Mouse (Mus musculus) forebrain, embryonic 14.5 days (tissue): ENCODE data around the gene Jakmip3. TPM values are rescaled to one million over a fixed set of nuclear protein-coding genes. Genes with fewer than 3 reads are reported as not detected.
A peak's percentile ranks its signal among the peaks of the same experiment; 100 is the strongest.

Source experiments
- ATAC-seq: fragments of 200-750 bp; cut with Nextera tagmentation; 2 replicates; pipeline ENCODE4 v1.8.0; 2017; ENCODE audit warnings: mild to moderate bottlenecking, moderate library complexity
- DNase-seq: peaks from one replicate; pipeline ENCODE4 v3.0.0-alpha.2; 2015; ENCODE audit warnings: low spot score
- H3K27ac ChIP-seq: fragments of 300-500 bp; sonication (generic); 2 replicates; pipeline ENCODE4 v1.5.1; 2014; ENCODE audit warnings: low read depth, mild to moderate bottlenecking, control low read depth, low read length, moderate library complexity
- H3K27me3 ChIP-seq: fragments of 300-500 bp; sonication (generic); replicated peaks from 2 replicates; pipeline ENCODE4 v1.6.1; 2014; ENCODE audit warnings: low read length, control low read depth, mixed read lengths; ENCODE audit not compliant: control insufficient read depth, insufficient read depth
- H3K36me3 ChIP-seq: fragments of 300-500 bp; sonication (generic); 2 replicates; pipeline ENCODE4 v1.6.1; 2014; ENCODE audit warnings: low read length, control low read depth; ENCODE audit not compliant: control insufficient read depth, insufficient read depth
- H3K4me1 ChIP-seq: fragments of 300-500 bp; sonication (generic); 2 replicates; pipeline ENCODE4 v1.6.1; 2014; ENCODE audit warnings: antibody characterized with exemption, low read length, control low read depth; ENCODE audit not compliant: control insufficient read depth, insufficient read depth
- H3K4me2 ChIP-seq: fragments of 300-500 bp; sonication (generic); 2 replicates; pipeline ENCODE4 v1.6.1; 2014; ENCODE audit warnings: mild to moderate bottlenecking, control low read depth, low read length
- H3K4me3 ChIP-seq: fragments of 300-500 bp; sonication (generic); 2 replicates; pipeline ENCODE4 v1.5.1; 2014; ENCODE audit warnings: low read depth, low read length, control low read depth
- H3K9ac ChIP-seq: fragments of 300-500 bp; sonication (generic); 2 replicates; pipeline ENCODE4 v1.6.1; 2014; ENCODE audit warnings: mild to moderate bottlenecking, low read length, control low read depth, moderate library complexity
- H3K9me3 ChIP-seq: fragments of 300-500 bp; sonication (generic); replicated peaks from 2 replicates; pipeline ENCODE4 v1.6.1; 2016; ENCODE audit warnings: low read length, control low read depth, mixed read lengths; ENCODE audit not compliant: control insufficient read depth
- WGBS: fragments of 180-500 bp; shearing (Covaris S2); extraction: QIAGEN DNeasy Blood & Tissue Kit; methylation state at CpG from one replicate; pipeline ENCODE4 v1.1.7; 2014; 5-methylcytosine and 5-hydroxymethylcytosine counted together
- polyA plus RNA-seq: library from polyadenylated mRNA; unstranded; fragments of >200 nt; fragmentation: Nextera tagmentation; extraction: Ambion mirVana; gene quantifications from 2 replicates; pipeline ENCODE4 v1.2.1, GENCODE M21; 2014

Jakmip3 gene
- polyA plus RNA-seq, 1 experiment from 2014 or later: 2.4 TPM

- no peak overlapping the region for H3K4me3 ChIP-seq
- H3K4me1 ChIP-seq: peaks cover 11% of the 10 kb centered on the region
- no peaks in the 10 kb centered on the region for H3K36me3 ChIP-seq
- H3K9ac ChIP-seq: no peak overlapping the region
- H3K27me3 ChIP-seq: no peaks in the 10 kb centered on the region
- no peak; the same call in 1 of the 2 replicates for ATAC-seq
- no peak for DNase-seq
- WGBS: 29% methylated on average over 6 of the region's 6 CpGs
- no peak overlapping the region; the same call in 1 of the 2 replicates for H3K27ac ChIP-seq
- no peaks in the 10 kb centered on the region for H3K9me3 ChIP-seq
- no peak overlapping the region for H3K4me2 ChIP-seq
Observed at GRCm38 (mm10) chr7:139130361-139130760, 189.8 kb downstream of the Jakmip3 start.

GRCm38 (mm10) chr7:139131538-139131937 is 191.0 kb downstream of the Jakmip3 start:
- DNase-seq: no peak
- Histone ChIP-seq H3K36me3 (no peaks in the 10 kb centered on the region), H3K9ac (no peak overlapping the region), H3K9me3 (no peaks in the 10 kb centered on the region), H3K27me3 (no peaks in the 10 kb centered on the region), H3K4me1 (peaks cover 11% of the 10 kb centered on the region), H3K27ac (no peak overlapping the region), H3K4me3 (no peak overlapping the region), H3K4me2 (no peak overlapping the region)
- 44% methylated on average over 8 of the region's 8 CpGs for WGBS
- no peak for ATAC-seq

- Histone ChIP-seq H3K4me2 (no peak overlapping the region), H3K36me3 (no peaks in the 10 kb centered on the region), H3K27ac (no peak overlapping the region), H3K27me3 (no peaks in the 10 kb centered on the region), H3K9ac (no peak overlapping the region), H3K4me3 (no peak overlapping the region), H3K9me3 (no peaks in the 10 kb centered on the region), H3K4me1 (peaks cover 22% of the 10 kb centered on the region)
- ATAC-seq (no peak), DNase-seq (peak; percentile 45)
- 48% methylated on average over 3 of the region's 3 CpGs for WGBS
Observed at GRCm38 (mm10) chr7:139133446-139133845, 192.9 kb downstream of the Jakmip3 start.

Other genes with a start within 250 kb of the Jakmip3 start
- gene Ppp2r2d, start 94.7 kb upstream of the Jakmip3 start, polyA plus RNA-seq: 52.3 and 73.3 TPM in 2 replicates
- gene Mapk1ip1, start 94.5 kb upstream of the Jakmip3 start, polyA plus RNA-seq: 29.0 and 31.1 TPM in 2 replicates
- 84.9 and 89.1 TPM in 2 replicates for gene Bnip3, start 31.2 kb upstream of the Jakmip3 start, polyA plus RNA-seq
- gene Dpysl4, start 145.3 kb downstream of the Jakmip3 start, polyA plus RNA-seq: 123 and 141 TPM in 2 replicates